Mouse (Mus musculus) urinary bladder, postnatal 10 days (tissue): ENCODE measurements around the gene Tmem177.

Source experiments
- DNase-seq: peaks from one replicate; pipeline ENCODE4 v3.0.0; 2022; ENCODE audit warnings: low spot score

Gene Tmem177

DNA sequence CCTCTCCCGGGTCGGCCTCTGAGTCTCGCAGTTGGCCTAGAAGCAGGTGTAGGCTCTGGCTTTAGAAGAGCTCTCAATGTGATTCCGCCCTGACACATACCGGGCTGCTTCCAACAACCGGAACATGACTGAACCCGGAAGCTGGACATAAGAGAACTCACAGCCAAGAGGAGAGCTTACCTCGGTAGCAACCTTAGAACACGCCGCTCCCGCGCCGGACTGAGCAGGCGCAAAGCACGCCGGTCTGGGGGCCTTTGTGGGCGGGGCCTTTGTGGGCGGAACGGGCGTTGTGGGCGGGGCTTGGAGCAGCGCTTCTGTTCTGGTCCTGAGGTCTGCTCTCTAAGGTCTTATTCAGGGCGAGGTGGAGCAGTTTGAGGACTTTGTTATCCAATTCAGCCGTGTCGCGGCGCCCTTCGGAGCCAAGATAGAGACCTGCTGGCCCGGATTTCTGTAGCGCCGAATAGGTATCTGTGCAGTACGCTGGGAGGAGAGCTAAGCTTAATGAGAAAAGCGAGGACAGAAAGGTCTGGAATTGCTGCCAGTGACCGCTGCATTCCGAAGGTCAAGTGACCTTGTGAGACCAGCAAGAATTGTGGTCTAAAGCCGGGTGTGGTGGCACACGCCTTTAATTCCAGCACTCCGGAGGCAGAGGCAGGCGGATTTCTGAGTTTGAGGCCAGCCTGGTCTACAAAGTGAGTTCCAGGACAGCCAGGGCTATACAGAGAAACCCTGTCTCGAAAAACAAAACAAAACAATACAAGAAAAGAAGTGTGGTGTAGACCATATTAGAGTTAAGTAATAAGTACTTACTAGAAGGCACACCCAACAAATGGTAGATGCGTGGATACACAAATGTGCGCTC, at the start of gene Tmem177:
TSS of gene Tmem177 (minus strand) at position 256 of the 862 bp plus-strand sequence.
- DNase-seq, result peak; percentile 80

DNA sequence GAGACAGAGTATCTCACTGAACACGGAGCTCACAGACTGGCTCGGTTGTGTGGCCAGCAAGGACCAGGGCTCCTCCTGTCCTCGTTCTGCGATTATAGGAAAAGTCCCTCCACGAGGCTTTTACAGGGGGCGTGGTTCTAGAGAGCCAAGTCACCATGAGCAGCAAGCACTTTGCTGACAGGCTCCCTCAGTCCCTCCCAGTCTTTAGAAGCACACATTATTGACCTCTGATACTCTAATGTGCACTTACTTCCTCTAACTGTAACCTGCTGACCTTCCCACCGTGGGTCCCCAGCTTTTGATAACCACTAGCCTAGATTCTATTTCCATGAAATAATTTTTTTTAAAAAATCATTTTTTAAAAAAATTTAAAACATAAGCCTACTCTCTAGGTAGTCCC, 46.9 kb upstream of the Tmem177 start:
- DNase-seq, result no peak

DNA sequence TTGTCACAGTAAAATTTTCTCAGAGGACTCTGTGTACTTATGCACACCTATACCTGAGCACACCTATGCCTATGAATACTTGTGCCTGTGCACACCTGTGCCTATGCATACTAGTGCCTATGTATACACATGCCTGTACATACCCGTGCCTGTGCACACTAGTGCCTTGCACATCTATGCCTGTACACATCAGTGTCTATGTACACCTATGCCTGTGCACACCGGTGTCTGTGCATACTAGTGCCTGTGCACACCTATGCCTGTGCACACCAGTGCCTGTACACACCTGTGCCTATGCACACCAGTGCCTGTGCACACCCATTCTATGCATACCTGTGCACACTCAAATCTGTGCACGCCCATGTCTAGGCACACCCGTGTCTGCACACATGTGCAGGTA, 46.5 kb upstream of the Tmem177 start:
- no peak for DNase-seq

DNA sequence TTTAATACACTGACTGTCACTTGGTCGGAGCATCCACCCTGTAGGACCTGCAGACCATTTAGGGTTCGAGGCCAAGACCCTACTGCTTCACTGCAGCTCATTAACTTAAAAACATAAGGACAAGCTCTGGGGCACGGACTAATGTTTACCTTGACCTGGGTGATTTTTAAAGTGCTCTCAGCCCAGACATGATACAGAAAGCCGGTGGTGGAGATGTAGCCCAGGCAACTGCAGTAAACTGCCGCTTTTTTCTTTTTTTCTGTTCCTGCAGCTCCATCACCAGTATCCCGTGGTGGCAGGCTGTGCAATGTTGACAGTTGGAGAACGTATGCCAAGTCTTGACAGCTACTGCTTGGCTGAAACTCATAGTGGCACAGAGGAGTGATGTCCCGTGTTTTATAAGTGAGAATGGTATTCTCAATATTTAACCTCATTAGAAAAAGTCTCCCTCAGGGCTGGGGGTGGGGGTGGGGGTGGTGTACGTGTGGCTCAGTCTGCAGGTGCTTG, 44.8 kb upstream of the Tmem177 start:
- DNase-seq, result no peak

DNA sequence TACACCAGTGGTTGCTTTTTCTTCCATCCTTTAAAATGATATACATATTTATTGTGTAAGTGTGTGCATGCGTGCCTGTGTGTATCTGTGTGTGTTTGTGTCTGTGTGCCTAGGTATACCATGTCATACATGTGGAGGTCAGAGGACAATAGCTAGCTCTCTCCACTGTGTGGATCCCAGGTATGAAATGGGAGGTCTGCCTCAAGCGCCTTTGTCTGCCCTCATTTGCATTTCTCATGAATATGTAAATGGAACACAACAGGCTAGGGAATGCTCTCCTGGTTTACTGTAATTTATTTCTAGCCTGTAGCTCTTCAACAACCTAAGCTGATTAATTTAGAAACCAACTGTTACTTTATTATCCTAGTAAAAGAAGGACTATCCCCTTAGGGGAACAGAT, 41.7 kb upstream of the Tmem177 start:
- no peak for DNase-seq

DNA sequence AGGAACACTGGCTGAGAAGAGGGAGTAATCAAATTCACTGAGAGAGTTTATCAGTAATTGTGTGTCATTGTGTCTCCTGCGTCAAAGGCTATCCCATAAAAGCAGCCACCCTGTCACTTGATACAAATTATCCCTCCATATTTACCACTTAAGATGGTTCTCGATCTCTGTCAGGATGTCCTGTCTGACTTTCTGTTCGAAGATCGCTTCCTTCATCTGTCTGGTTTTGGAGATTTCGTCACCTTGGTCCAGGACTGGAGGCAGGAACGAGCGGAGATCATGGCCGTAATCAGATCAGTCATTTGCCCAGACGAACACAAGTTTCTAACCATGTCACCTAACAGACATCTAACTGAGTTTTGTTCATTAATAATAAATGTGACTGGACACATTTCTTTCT, 40.4 kb upstream of the Tmem177 start:
- no peak for DNase-seq

DNA sequence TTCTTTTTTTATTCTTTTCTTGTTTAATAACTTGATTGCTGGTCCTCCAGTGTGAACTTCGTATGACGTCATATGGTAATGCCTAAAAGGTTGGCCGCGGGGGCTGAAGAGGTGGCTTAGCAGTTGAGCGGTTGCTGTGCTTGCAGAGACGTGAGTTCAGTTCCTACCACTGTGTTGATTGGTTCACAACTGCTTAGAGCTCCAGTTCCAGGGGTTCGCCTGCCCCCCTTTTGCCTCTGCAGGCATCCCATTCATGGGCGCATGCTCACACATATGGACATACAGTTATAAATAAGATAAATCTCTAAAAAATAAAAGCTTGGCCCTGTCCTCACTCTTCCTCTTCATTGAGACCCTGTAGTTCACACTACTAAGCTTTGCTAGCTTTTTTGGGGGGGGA, 37.1 kb upstream of the Tmem177 start:
- no peak for DNase-seq

DNA sequence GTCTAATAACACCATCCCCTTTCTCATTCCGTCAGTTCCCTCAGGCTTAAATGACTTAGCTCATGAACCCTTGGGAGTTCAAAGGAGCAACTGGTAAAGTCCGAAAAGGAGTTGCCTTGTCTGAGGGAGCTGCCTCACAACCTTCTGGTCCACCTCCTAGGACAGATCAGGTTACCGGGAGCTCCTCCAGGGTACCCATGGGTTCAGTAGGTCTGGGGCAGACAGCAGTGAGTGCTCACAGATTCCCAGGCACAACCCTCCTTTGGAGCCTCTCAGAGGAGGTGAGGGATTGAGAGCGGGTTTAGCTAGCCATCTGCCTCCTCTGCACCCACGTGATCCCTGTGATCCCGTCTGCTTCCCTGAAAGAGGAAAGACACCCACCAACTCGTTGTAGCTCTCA, 23.9 kb upstream of the Tmem177 start:
- DNase-seq, result no peak

DNA sequence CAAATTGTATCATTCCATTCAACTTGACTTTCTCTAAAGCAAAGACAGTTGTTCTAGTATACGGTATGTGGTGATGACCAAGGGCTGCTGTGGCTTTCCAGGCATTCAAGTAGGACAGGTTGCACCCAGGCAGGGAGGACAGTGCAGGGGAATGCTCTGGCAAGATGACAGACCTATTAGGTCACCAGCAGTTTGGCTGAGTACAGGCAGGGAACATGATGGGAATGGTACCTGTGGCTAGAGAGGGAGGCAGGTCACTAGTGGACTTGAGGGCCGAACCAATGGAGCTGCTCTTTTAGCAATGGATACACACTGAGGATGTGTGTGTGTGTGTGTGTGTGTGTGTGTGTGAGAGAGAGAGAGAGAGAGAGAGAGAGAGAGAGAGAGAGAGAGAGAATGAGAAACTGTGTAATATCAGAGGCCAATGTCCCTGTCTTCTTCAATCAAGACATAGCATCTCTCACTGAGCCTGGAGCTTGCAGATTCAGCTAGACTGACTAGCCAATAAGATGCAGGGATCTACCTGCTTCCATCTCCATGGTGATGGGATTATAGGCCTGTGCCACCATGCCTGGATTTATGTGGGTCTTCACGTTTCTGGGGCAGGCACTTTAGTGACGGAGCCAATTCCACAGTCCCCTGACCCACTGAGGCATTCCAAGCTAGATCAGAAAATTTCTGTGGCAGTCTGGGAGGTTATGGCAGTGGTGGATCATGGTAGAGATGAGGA, 18.6 kb upstream of the Tmem177 start:
- no peak for DNase-seq

DNA sequence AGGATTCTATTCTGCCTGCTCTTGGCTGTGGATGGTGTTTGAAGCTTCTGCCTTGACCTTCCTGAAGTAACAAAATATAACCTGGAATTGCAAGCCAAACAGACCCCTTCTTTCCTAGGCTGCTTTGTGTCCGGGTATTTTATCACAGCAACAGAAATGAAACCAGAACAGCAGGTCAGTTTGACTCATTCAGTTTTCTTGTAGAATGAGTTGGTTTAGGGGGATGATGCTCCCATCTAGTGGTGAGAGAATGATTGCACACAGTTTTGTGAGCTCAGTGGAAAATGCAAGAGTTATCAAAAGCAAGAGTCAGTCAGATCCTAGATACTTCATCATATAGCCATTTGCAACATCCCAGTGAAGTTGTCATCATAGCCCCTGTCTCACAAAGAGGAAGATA, 16.7 kb upstream of the Tmem177 start:
- no peak for DNase-seq

DNA sequence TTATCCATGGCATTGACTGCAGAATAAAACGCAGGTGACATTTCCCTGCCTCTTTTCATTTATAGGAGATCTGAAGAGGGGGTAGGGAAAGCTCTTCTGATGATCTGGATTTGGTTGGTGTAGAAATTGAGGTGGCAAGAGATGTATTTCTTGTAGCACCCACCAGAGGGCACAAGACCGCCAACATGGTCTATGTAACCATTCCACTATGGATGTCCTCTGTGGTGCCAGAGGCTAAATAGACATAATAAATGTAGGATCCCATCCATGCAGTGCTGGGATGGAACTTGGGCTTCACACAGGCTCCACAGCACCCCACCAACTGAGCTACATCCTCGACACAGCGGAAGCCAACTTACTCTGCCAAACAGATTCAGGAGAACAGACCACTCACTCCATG, 6.3 kb upstream of the Tmem177 start:
- no peak for DNase-seq

DNA sequence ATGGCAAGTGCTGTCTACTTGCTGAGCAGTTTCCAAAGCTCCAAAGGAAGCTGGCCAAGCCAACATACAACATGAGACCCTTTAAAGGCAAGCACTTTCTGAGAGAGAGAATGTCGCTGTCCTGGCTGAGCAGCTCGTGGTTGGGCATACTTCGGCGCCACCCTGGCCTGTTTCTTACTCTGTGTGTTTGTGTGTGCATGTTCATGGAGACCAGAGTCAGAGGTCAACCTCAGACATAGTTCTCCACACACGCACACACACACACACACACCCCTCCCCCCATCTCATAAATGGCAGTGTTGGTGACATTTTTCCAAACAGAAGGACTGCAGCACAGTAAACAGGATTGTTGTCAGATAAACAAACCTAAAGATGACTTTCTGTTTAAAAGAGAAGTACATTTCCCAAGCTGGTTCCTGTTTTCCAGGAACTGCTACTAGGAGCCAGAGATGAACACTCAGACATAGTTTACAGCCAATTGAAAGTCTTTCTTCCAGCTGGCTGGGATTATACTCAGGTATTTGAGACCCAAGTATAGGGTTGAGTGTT, 3.9 kb upstream of the Tmem177 start:
- no peak for DNase-seq

DNA sequence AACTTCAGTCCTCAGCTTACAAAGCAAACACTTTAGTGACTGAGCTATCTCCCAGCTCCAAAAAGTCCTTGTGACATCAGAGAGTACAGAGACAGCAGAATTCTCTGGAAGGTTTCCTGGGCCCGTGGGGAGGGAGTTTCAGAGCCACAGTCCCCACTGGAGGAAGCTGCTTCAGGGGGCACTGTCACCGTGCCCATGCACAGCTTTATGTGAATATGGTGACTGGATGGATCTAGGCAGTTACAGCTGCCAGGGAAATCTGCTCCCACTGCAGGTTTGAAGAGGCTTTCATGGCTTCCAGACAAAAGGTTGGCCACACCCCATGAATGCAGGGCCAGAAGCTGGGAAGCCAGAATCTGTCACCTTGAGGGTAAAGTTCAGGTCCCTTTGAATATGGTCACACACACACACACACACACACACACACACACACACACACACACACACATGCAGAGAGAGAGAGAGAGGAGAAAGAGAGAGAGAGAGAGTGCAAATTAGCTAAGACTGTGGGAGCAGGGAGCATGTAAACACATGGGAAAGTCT, 5.7 kb downstream of the Tmem177 start:
- no peak for DNase-seq

DNA sequence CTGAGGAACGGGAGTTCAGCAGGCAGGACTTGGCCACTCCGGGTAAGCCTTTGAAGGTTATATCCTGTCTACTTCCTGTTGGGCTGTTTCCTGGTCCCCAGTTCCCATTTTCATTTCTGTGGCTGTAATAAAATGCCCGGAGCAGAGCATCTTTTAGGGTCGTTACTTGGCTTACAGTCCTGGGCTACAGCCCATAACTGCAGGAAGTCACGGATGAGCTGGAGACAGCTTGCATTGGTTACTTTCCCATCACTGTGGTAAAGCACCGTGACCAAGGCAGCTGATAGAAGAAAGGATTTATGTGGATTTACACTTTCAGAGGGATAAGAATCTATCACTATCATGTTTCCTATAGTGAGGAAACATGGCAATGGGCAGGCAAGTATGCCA, 9.8 kb downstream of the Tmem177 start:
- no peak for DNase-seq

DNA sequence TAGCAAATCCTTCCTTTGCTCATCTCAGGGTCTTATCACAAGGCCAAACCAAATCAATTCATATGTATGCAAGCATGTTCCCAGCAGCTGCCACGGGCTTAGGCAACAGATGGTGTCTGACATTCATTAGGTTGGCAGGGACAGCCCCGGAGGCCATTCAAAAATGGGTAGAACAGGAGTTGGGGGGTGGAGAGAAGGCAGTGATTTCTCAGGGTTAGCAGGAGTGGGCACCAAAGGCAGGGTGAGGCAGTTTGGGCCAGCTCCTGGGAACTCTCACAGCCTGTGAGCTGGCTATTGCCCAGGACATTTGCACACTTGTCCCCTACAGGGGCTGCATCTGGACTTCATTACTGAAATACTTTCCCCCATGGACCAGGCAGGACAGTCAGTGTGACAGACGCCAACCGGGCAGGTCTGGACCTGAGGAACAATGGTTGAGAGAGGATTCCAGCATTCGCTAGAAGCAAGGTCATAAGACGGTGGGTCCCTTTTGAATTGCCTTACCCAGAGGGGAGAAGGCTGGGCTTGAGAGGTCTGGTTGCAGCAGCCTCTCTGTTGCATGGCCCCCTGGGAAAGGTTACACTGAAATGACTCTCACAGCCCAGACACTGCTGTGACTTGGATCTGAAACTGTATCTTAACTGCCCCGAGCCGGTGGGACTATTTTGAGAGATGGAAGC, 10.3 kb downstream of the Tmem177 start:
- DNase-seq, result no peak

DNA sequence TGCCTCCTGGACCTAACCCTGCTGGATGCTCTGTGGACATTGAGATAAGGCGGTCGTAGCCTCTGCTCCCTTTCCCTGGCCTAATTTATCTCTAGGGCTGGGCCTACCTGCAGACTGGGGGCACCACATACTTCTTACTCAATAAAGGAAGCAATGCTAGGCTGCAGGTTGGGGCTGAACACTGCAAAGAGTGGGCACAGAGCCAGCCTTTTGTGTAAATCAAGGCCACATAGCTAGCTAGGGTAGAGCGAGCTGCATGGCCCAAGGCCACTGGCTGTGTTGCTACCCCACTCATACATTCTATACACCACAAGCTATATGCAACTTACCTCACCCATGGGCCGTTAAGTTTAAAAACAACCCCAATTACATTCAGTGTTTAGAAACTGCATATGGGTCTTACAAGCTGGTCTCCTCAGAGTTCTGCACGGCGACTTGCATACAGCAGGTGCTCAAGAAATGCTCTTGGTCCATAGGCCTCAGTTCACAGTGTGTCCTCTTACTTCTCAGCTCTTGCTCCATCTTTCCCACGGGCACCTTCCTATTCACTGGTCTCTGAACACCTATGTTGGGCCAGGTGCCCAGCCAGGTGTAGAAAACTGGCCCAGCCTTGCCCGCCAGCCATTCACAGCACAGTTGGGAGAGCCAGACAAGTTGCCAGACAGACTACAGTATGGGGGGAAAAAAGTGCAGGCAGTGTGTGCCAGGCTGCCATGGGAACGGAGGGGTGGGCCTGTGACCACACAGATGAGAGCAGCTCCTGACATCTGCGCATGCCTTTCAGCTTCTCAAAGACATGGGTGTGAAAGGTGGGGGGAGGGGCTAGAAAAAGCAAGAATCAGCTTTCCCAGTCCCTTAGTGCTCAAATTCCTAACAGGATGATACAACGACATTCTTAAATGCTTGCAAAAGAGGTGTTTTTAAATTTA, 13.5 kb downstream of the Tmem177 start:
- no peak for DNase-seq

DNA sequence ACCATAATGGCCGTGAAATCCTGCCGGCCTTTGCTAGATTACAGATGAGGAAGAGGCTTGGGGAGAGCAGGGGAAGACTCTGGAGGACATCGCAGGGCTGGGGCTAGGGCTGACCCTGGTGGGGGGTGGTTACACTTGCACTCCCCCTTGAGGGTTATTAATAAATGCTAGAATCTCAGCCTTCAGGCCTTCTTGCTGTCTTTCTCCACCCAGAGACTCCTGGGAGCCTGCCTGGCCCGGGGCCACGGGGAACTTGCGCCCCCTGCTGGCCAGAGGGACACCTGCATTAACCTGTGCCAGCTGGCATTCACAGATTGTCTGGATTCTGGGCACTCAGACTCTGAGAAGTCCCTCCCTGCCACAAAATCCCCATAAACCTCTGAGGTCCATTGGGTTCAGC, 18.1 kb downstream of the Tmem177 start:
- no peak for DNase-seq

DNA sequence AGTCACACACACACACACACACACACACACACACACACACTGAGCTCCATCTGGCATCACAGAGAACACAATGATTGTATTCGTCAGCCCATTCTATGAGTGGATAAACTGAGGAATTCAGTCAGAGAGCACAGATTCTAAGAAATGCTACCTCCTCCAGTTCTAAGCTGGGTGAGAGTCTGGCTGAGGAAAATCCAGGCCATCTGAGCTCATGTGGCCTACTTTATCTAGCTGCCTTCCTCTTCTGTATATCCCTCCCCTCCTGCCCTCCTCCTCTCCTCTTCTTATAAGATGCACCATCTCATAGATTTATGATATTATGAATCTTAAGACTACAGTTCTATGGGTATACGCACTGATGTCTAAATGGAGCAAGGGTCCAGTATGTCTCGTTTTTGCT, 19.4 kb downstream of the Tmem177 start:
- no peak for DNase-seq

DNA sequence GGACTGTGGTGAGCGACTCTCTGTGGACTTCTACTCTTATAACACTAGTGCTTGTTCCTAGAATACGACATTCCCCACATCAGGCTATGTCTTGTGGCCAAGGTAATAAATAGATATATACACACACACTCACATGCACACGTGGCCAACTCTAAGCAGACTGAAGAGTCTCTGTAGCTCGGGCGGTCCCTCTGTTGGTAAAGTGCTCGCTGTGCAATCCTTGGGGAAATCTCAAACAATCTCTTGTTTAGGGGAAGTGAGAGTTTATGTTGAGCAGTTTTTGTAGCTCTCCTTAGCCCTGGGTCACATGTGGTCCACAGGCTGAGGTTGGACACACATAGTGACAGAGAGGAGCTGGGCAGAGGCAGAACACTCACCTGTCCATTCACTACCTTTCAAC, 20.1 kb downstream of the Tmem177 start:
- no peak for DNase-seq

DNA sequence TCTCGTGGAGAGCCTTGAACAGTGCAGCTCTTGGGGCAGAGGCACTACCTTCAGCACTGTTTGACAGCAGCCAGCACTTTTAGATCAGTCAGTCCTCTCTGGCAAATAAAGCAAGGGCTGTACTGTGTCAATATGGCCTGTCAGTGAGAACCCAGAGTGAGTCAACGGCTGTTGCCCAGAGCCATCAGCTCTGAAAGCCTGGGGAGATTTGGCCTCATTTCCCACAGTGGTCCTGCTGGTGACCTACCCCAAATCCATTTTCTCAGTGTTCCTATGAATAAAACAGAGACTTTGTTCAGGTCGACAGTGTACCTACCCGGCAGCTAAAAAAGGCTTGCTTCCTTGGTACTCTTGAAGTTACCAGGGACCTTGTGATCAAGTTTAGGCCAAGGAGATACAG, 21.1 kb downstream of the Tmem177 start:
- no peak for DNase-seq

DNA sequence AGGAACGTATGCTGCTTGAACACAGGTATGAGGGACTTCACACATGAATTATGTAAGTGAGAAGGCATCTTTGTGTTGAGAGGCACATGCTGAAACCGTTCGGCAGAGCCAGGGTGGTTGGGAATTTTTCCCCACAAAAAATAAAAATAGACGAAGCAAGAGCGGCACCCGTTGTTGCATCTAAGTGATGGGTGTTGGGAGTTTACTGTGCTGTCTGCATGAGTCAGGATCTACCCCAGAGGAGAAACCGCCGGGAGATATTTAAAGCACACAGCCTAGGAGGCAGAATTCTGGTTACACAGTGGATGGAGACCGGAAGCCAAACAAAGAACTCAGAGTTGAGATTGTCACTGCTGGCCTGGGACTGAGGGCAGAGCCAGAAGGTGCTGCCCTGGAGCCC, 21.9 kb downstream of the Tmem177 start:
- DNase-seq, result no peak
